Mouse (Mus musculus) ES-E14 (cell line): Measurements from ENCODE around the gene Pfkfb1. TPM values are rescaled to one million over a fixed set of nuclear protein-coding genes. Genes with fewer than 3 reads are reported as not detected.
A peak's percentile ranks its signal among the peaks of the same experiment; 100 is the strongest.

Experiments used
- DNase-seq: peaks from one replicate; pipeline ENCODE4 v3.0.0-alpha.2; 2013; ENCODE audit warnings: low read depth, low spot score
- H3K27ac ChIP-seq: 2 replicates; pipeline ENCODE4 v1.5.1; 2012; ENCODE audit warnings: low read depth, mild to moderate bottlenecking, low read length, moderate library complexity, mixed read lengths; ENCODE audit not compliant: poor library complexity, insufficient read depth, severe bottlenecking
- H3K36me3 ChIP-seq: 2 replicates; pipeline ENCODE4 v1.6.1; 2012; ENCODE audit warnings: mild to moderate bottlenecking, low read length, moderate library complexity, mixed read lengths; ENCODE audit not compliant: control insufficient read depth, poor library complexity, insufficient read depth, severe bottlenecking
- H3K4me1 ChIP-seq, 2 experiments: fragments of 150-350 bp in 1 of 2; sonication (generic) in 1 of 2; 2 replicates each; pipeline ENCODE4 v1.6.1; 2012; ENCODE audit warnings: low read length in 2 of 2, mild to moderate bottlenecking in 1 of 2, mixed read lengths in 1 of 2; ENCODE audit not compliant: control insufficient read depth in 2 of 2, insufficient read depth in 2 of 2, poor library complexity in 1 of 2
- H3K4me3 ChIP-seq, 2 experiments: fragments of 150-350 bp in 1 of 2; sonication (generic) in 1 of 2; 2 replicates each; pipeline ENCODE4 v1.5.1; 2012; ENCODE audit warnings: low read length in 2 of 2, low read depth in 1 of 2, mild to moderate bottlenecking in 1 of 2, mixed read lengths in 1 of 2; ENCODE audit not compliant: insufficient read depth in 1 of 2, poor library complexity in 1 of 2, severe bottlenecking in 1 of 2
- H3K9ac ChIP-seq: 2 replicates; pipeline ENCODE4 v1.6.1; 2012; ENCODE audit warnings: low read depth, mild to moderate bottlenecking, low read length, mixed read lengths; ENCODE audit not compliant: poor library complexity, insufficient read depth, severe bottlenecking
- H3K9me3 ChIP-seq: fragments of 150-350 bp; sonication (generic); 2 replicates; pipeline ENCODE4 v1.6.1; 2012; ENCODE audit warnings: low read depth, mild to moderate bottlenecking, low read length; ENCODE audit not compliant: control insufficient read depth, insufficient read depth
- CHD2 ChIP-seq: IDR thresholded peaks from 2 replicates; pipeline ENCODE4 v1.6.1; 2014; ENCODE audit warnings: mild to moderate bottlenecking, low read depth, low read length, inconsistent platforms
- HCFC1 ChIP-seq: IDR thresholded peaks from 2 replicates; pipeline ENCODE4 v1.6.1; 2012; ENCODE audit warnings: low read length, inconsistent platforms, borderline replicate concordance; ENCODE audit not compliant: insufficient read depth
- MAFK ChIP-seq: IDR thresholded peaks from 2 replicates; pipeline ENCODE4 v1.6.1; 2014; ENCODE audit warnings: mild to moderate bottlenecking, low read depth, low read length, inconsistent platforms; ENCODE audit not compliant: insufficient read depth
- ZC3H11A ChIP-seq: IDR thresholded peaks from 2 replicates; pipeline ENCODE4 v1.6.1; 2012; ENCODE audit warnings: low read depth, mild to moderate bottlenecking, inconsistent platforms, low read length, borderline replicate concordance
- ZNF384 ChIP-seq: IDR thresholded peaks from 2 replicates; pipeline ENCODE4 v1.6.1; 2012; ENCODE audit warnings: low read depth, low read length, inconsistent platforms
- in situ Hi-C, 2 experiments: fragments of 600-800 bp; cut with MboI; formaldehyde crosslinking; loops; one replicate each; pipeline ENCODE4 v1.15.1; 2025; ENCODE audit warnings: low sequenced_read_pairs in 2 of 2, inconsistent platforms in 1 of 2; ENCODE audit not compliant: unreplicated experiment in 2 of 2
- total RNA-seq: library from RNA; depleted of rRNA; stranded (reverse); fragments of 300-350 nt; gene quantifications from 2 replicates; pipeline ENCODE4 v1.2.3, GENCODE M21; 2012; rRNA removed

The Pfkfb1 gene
- total RNA-seq = 8.2 and 8.7 TPM in 2 replicates

DNA sequence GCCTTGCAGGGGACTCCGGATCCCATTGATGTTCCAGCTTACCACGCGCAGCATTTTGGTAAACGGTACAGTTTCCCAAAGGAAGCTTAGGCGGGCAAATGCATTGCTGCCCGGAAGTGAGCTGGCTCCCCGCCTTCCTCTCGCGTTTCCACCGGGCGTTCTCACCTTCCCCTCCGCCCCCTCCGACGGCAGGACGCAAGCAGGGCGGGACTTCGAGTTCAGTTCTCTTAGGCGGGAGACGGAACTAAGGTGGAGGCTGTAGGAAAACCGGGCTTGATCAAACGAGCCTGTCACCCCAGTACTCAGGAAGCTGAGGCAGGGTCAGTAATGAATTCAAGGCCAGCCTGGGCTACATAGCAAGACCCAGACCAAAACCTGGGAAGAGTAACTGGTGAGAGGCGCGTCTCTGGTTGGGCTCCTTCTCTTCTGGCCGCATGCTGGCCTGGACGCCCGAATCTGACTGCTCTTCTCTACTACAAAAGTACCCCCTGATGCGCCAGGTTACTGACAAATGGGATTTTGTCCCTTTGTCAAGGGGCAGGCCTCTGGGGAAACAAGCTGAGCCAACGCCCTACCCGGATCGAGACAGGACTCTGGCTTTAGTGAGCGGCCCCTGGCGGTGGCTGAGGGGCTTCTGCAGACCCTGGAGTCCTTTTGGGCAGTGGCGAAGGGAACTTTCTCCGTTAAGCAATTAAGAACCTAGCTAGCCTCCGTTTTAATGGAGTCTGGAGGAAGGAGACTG is at the start of gene Pfkfb1:
Gene Pfkfb1, plus strand, starts transcription at position 207 of the 742 bp plus-strand sequence.
- in situ Hi-C loops = no loop called here
- peak; percentile 69 for DNase-seq
- H3K4me3 ChIP-seq = peak within 1 kb of the TSS; percentile 91 to 99
- H3K4me1 ChIP-seq = no peaks in the 10 kb centered on the region; a peak in 1 of 4 replicates
- peaks cover 5% of the 10 kb centered on the region for H3K36me3 ChIP-seq
- TF ChIP-seq ZC3H11A (no peak), ZNF384 (no peak), HCFC1 (no peak), MAFK (no peak), CHD2 (no peak)
- peak within 1 kb of the TSS; percentile 97 for H3K9ac ChIP-seq
- no peaks in the 10 kb centered on the region for H3K9me3 ChIP-seq
- H3K27ac ChIP-seq = peak within 1 kb of the TSS; percentile 97

DNA sequence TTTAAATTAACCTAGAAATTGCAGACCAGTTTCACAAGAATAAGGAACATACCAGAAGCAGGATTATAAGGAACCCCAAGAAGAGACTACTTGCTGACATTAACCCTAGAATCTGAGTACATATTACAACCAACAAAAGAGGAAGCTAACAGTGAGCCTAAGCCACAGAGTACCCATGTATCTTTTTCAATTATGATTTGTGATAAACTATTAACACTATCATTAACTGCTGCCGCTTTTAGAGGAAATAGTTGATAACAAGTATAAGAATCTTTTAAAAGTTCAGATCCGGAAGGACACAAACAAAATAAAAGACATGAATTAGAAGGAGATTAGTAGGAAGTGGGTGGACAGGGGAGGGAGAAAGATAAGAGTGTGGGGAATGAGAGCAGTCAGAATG is 47.9 kb upstream of the Pfkfb1 start:
- Histone ChIP-seq H3K4me1 (no peaks in the 10 kb centered on the region), H3K27ac (no peak overlapping the region), H3K36me3 (no peaks in the 10 kb centered on the region), H3K4me3 (no peak overlapping the region), H3K9ac (no peak overlapping the region), H3K9me3 (no peaks in the 10 kb centered on the region)
- TF ChIP-seq ZNF384 = no peak
- no peak for TF ChIP-seq HCFC1
- TF ChIP-seq MAFK = no peak
- no peak for TF ChIP-seq CHD2
- no peak for TF ChIP-seq ZC3H11A
- no peak for DNase-seq
- in situ Hi-C loops = no loop called here

DNA sequence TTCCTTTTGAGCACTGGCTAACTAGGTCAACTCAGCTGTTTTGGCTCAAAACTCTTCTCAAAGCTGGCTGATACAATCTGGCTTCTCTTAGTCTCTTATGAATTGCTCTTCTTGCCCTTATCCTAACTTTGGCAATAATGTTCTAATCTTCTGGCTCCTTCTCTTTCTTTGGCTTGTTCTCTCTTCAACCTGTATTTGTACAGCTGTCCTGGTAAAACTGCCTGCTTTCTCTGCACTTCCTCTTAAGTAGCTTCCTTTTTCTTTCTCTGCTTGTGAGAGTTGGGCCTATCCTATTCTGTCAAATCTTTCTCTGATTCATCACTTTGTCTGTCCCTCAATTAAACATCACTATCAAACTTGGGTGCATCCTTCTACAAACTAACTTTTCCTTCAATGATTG is 46.3 kb upstream of the Pfkfb1 start:
- Histone ChIP-seq H3K4me1 (no peaks in the 10 kb centered on the region), H3K4me3 (no peak overlapping the region), H3K9me3 (no peaks in the 10 kb centered on the region), H3K27ac (no peak overlapping the region), H3K36me3 (no peaks in the 10 kb centered on the region), H3K9ac (no peak overlapping the region)
- no peak for TF ChIP-seq MAFK
- no peak for TF ChIP-seq ZNF384
- no peak for TF ChIP-seq ZC3H11A
- no peak for TF ChIP-seq CHD2
- no peak for TF ChIP-seq HCFC1
- in situ Hi-C loops = no loop called here
- DNase-seq = no peak

GRCm38 (mm10) chrX:150547239-150547638 is 40.8 kb upstream of the Pfkfb1 start, which contains the start of gene Alas2:
TSS of gene Alas2 (plus strand) at chrX:150547375.
- Histone ChIP-seq H3K4me3 (no peak within 1 kb of the TSS), H3K9ac (no peak within 1 kb of the TSS), H3K4me1 (no peaks in the 10 kb centered on the region), H3K9me3 (no peaks in the 10 kb centered on the region), H3K36me3 (no peaks in the 10 kb centered on the region; the same call in 1 of the 2 replicates), H3K27ac (no peak within 1 kb of the TSS)
- TF ChIP-seq ZNF384 (no peak), HCFC1 (no peak), ZC3H11A (no peak), CHD2 (no peak), MAFK (no peak)
- in situ Hi-C loops = no loop called here
- DNase-seq = no peak
